Mouse (Mus musculus) liver, embryonic 12.5 days (tissue): Measurements from ENCODE around the gene Ubash3a. TPM values are rescaled to one million over a fixed set of nuclear protein-coding genes. Genes with fewer than 3 reads are reported as not detected.
"Not testable (repeated sequence)": the region's sequence is repeated elsewhere in the genome, so short reads cannot be mapped to it uniquely, and the experiment has no call there.

ENCODE experiments used
- ATAC-seq: fragments of 200-750 bp; cut with Nextera tagmentation; 2 replicates; pipeline ENCODE4 v1.8.0; 2017; ENCODE audit warnings: moderate number of reproducible peaks, mild to moderate bottlenecking, moderate library complexity
- H3K27ac ChIP-seq: fragments of 300-500 bp; sonication (generic); 2 replicates; pipeline ENCODE4 v1.5.1; 2016; ENCODE audit warnings: mild to moderate bottlenecking
- H3K27me3 ChIP-seq: fragments of 300-500 bp; sonication (generic); replicated peaks from 2 replicates; pipeline ENCODE4 v1.6.1; 2016; ENCODE audit warnings: mild to moderate bottlenecking, moderate library complexity
- H3K36me3 ChIP-seq: fragments of 300-500 bp; sonication (generic); 2 replicates; pipeline ENCODE4 v1.6.1; 2016; ENCODE audit warnings: mild to moderate bottlenecking, moderate library complexity
- H3K4me1 ChIP-seq: fragments of 300-500 bp; sonication (generic); 2 replicates; pipeline ENCODE4 v1.6.1; 2016
- H3K4me2 ChIP-seq: fragments of 300-500 bp; sonication (generic); 2 replicates; pipeline ENCODE4 v1.6.1; 2016; ENCODE audit warnings: mild to moderate bottlenecking, moderate library complexity
- H3K4me3 ChIP-seq: fragments of 300-500 bp; sonication (generic); 2 replicates; pipeline ENCODE4 v1.5.1; 2016; ENCODE audit warnings: mild to moderate bottlenecking, moderate library complexity
- H3K9ac ChIP-seq: fragments of 300-500 bp; sonication (generic); 2 replicates; pipeline ENCODE4 v1.6.1; 2016; ENCODE audit warnings: mild to moderate bottlenecking, moderate library complexity
- H3K9me3 ChIP-seq: fragments of 300-500 bp; sonication (generic); replicated peaks from 2 replicates; pipeline ENCODE4 v1.6.1; 2016; ENCODE audit warnings: mild to moderate bottlenecking, moderate library complexity
- WGBS: fragments of 180-500 bp; shearing (Covaris S2); methylation state at CpG from one replicate; pipeline ENCODE4 v1.1.7; 2016; ENCODE audit not compliant: insufficient replicate concordance; 5-methylcytosine and 5-hydroxymethylcytosine counted together
- polyA plus RNA-seq: library from polyadenylated mRNA; unstranded; fragments of >200 nt; fragmentation: Nextera tagmentation; extraction: Ambion mirVana; gene quantifications from 2 replicates; pipeline ENCODE4 v1.2.1, GENCODE M21; 2016

Ubash3a gene
- polyA plus RNA-seq, 1 experiment from 2014 or later = 25.6 TPM

- peaks cover 11% of the 10 kb centered on the region; the same call in 1 of the 2 replicates for H3K4me1 ChIP-seq
- H3K36me3 ChIP-seq = no peaks in the 10 kb centered on the region
- no peak overlapping the region for H3K4me2 ChIP-seq
- 24% methylated on average over 3 of the region's 3 CpGs for WGBS
- no peak overlapping the region for H3K27ac ChIP-seq
- H3K9me3 ChIP-seq = no peaks in the 10 kb centered on the region
- no peak overlapping the region for H3K9ac ChIP-seq
- ATAC-seq = no peak
- H3K27me3 ChIP-seq = no peaks in the 10 kb centered on the region; the same call in 1 of the 2 replicates
- H3K4me3 ChIP-seq = no peak overlapping the region
Measured at GRCm38 (mm10) chr17:31265171-31265572, 57.5 kb downstream of the Ubash3a start.

GRCm38 (mm10) chr17:31265831-31266230 lies 58.2 kb downstream of the Ubash3a start:
- H3K9ac ChIP-seq = no peak overlapping the region
- H3K4me3 ChIP-seq = no peak overlapping the region
- H3K27me3 ChIP-seq = no peaks in the 10 kb centered on the region; the same call in 1 of the 2 replicates
- no peak overlapping the region for H3K4me2 ChIP-seq
- H3K27ac ChIP-seq = no peak overlapping the region
- peaks cover 9% of the 10 kb centered on the region; the same call in 1 of the 2 replicates for H3K4me1 ChIP-seq
- H3K9me3 ChIP-seq = no peaks in the 10 kb centered on the region
- no peaks in the 10 kb centered on the region for H3K36me3 ChIP-seq
- 83% methylated on average over 9 of the region's 9 CpGs for WGBS
- no peak for ATAC-seq

GRCm38 (mm10) chr17:31266321-31266950 lies 58.8 kb downstream of the Ubash3a start:
- ATAC-seq = no peak
- no peak overlapping the region for H3K9ac ChIP-seq
- WGBS = 69% methylated on average over 7 of the region's 7 CpGs
- no peak overlapping the region for H3K27ac ChIP-seq
- H3K4me2 ChIP-seq = no peak overlapping the region
- H3K4me3 ChIP-seq = no peak overlapping the region
- H3K4me1 ChIP-seq = peaks cover 10% of the 10 kb centered on the region; the same call in 1 of the 2 replicates
- no peaks in the 10 kb centered on the region for H3K36me3 ChIP-seq
- H3K27me3 ChIP-seq = no peaks in the 10 kb centered on the region; the same call in 1 of the 2 replicates
- H3K9me3 ChIP-seq = no peaks in the 10 kb centered on the region

- Histone ChIP-seq H3K27me3 (no peaks in the 10 kb centered on the region; the same call in 1 of the 2 replicates), H3K9me3 (no peaks in the 10 kb centered on the region), H3K9ac (no peak overlapping the region), H3K4me3 (no peak overlapping the region), H3K27ac (no peak overlapping the region), H3K4me2 (no peak overlapping the region), H3K4me1 (peaks cover 10% of the 10 kb centered on the region; the same call in 1 of the 2 replicates), H3K36me3 (no peaks in the 10 kb centered on the region)
- no peak for ATAC-seq
- WGBS = 61% methylated on average over 4 of the region's 4 CpGs
Measured at GRCm38 (mm10) chr17:31267138-31267537, 59.5 kb downstream of the Ubash3a start.

GRCm38 (mm10) chr17:31267603-31268002 lies 59.9 kb downstream of the Ubash3a start:
- Histone ChIP-seq H3K4me2 (no peak overlapping the region), H3K27me3 (no peaks in the 10 kb centered on the region; the same call in 1 of the 2 replicates), H3K4me1 (peaks cover 10% of the 10 kb centered on the region; the same call in 1 of the 2 replicates), H3K9ac (no peak overlapping the region), H3K9me3 (no peaks in the 10 kb centered on the region), H3K4me3 (no peak overlapping the region), H3K36me3 (no peaks in the 10 kb centered on the region), H3K27ac (no peak overlapping the region)
- no peak for ATAC-seq
- 72% methylated on average over 6 of the region's 6 CpGs for WGBS

GRCm38 (mm10) chr17:31268016-31268415 lies 60.3 kb downstream of the Ubash3a start:
- Histone ChIP-seq H3K27me3 (no peaks in the 10 kb centered on the region; the same call in 1 of the 2 replicates), H3K9ac (no peak overlapping the region), H3K4me2 (no peak overlapping the region), H3K4me3 (no peak overlapping the region), H3K36me3 (no peaks in the 10 kb centered on the region), H3K9me3 (no peaks in the 10 kb centered on the region), H3K27ac (no peak overlapping the region), H3K4me1 (peaks cover 10% of the 10 kb centered on the region; the same call in 1 of the 2 replicates)
- ATAC-seq = no peak
- WGBS = 67% methylated on average over 1 of the region's 1 CpGs

GRCm38 (mm10) chr17:31269761-31270160 lies 62.1 kb downstream of the Ubash3a start:
- Histone ChIP-seq H3K27ac (no peak overlapping the region), H3K4me2 (no peak overlapping the region), H3K9ac (no peak overlapping the region), H3K9me3 (no peaks in the 10 kb centered on the region), H3K27me3 (no peaks in the 10 kb centered on the region; the same call in 1 of the 2 replicates), H3K36me3 (no peaks in the 10 kb centered on the region), H3K4me3 (no peak overlapping the region), H3K4me1 (peaks cover 10% of the 10 kb centered on the region; the same call in 1 of the 2 replicates)
- 68% methylated on average over 2 of the region's 2 CpGs for WGBS
- no peak for ATAC-seq

GRCm38 (mm10) chr17:31270246-31270645 lies 62.6 kb downstream of the Ubash3a start:
- 64% methylated on average over 4 of the region's 4 CpGs for WGBS
- H3K9ac ChIP-seq = no peak overlapping the region
- H3K4me2 ChIP-seq = no peak overlapping the region
- peaks cover 6% of the 10 kb centered on the region; the same call in 1 of the 2 replicates for H3K4me1 ChIP-seq
- H3K4me3 ChIP-seq = no peak overlapping the region
- no peaks in the 10 kb centered on the region; the same call in 1 of the 2 replicates for H3K27me3 ChIP-seq
- H3K27ac ChIP-seq = no peak overlapping the region
- no peaks in the 10 kb centered on the region for H3K36me3 ChIP-seq
- H3K9me3 ChIP-seq = no peaks in the 10 kb centered on the region
- ATAC-seq = no peak

- not testable (repeated sequence) for H3K27ac ChIP-seq, ATAC-seq, H3K4me1 ChIP-seq, H3K27me3 ChIP-seq, H3K9me3 ChIP-seq, H3K4me3 ChIP-seq, H3K9ac ChIP-seq, H3K4me2 ChIP-seq, H3K36me3 ChIP-seq
- WGBS = 53% methylated on average over 8 of the region's 8 CpGs
Measured at GRCm38 (mm10) chr17:31270736-31271135, 63.1 kb downstream of the Ubash3a start.

GRCm38 (mm10) chr17:31271136-31271851 lies 63.6 kb downstream of the Ubash3a start:
- Histone ChIP-seq H3K27ac (no peak overlapping the region), H3K9me3 (no peaks in the 10 kb centered on the region), H3K4me1 (peaks cover 6% of the 10 kb centered on the region; the same call in 1 of the 2 replicates), H3K4me3 (no peak overlapping the region), H3K27me3 (peaks cover 3% of the 10 kb centered on the region; the same call in 1 of the 2 replicates), H3K9ac (no peak overlapping the region), H3K36me3 (no peaks in the 10 kb centered on the region), H3K4me2 (no peak overlapping the region)
- ATAC-seq = no peak
- WGBS = 26% methylated on average over 2 of the region's 7 CpGs

GRCm38 (mm10) chr17:31272416-31273165 lies 64.9 kb downstream of the Ubash3a start:
- peaks cover 15% of the 10 kb centered on the region for H3K4me1 ChIP-seq
- H3K36me3 ChIP-seq = no peaks in the 10 kb centered on the region
- no peak overlapping the region for H3K9ac ChIP-seq
- no peak overlapping the region for H3K4me3 ChIP-seq
- 68% methylated on average over 9 of the region's 9 CpGs for WGBS
- ATAC-seq = no peak
- H3K4me2 ChIP-seq = no peak overlapping the region
- H3K9me3 ChIP-seq = no peaks in the 10 kb centered on the region
- no peak overlapping the region for H3K27ac ChIP-seq
- peaks cover 7% of the 10 kb centered on the region; the same call in 1 of the 2 replicates for H3K27me3 ChIP-seq
